Mouse (Mus musculus) E14TG2a.4 (cell line): Measurements from ENCODE around the gene Padi2.

Experiments
- CTCF ChIP-seq: conservative IDR thresholded peaks from 2 replicates; pipeline ENCODE4 v1.5.1; 2014; ENCODE audit warnings: low read length
- POU5F1 ChIP-seq: IDR thresholded peaks from 2 replicates; pipeline ENCODE4 v1.6.1; 2014; ENCODE audit warnings: low read length, borderline replicate concordance

DNA sequence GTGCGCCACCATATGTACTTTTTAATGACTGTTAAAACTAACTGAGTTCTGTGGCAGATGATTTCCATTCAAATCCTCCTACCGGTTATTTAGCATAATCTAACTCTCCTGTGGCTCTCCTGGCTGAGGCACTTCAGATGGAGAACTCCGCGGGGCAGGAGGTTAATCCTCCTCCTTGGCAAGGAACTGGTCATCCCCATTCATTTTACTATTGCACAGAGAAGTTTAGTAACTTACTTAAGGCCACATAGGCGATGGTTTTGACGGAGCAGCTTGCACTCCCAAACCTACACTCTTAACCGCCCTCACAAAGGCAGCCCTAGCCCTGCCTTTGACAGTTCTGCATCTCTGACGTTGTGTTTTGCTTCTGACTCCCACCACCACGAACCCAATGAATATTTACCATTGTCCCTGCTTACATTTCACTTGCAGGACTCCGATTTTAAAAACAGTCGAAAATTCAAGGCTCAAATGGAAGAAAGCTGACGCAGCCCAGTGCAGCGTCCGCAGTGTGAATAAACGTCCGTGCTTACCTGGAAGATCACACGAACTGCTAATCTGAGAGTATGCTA is 51.1 kb downstream of the Padi2 start:
- TF ChIP-seq CTCF (no peak), POU5F1 (no peak)
